ENCODE assay signal across 21 mouse cellular contexts in genomic region chr13:51476991-51477390, GRCm38 (mm10).
"Had no signal": no experiment of that assay in that cellular context is flagged by ENCODE, and none has a peak within 500 bp of the region (broad histone marks: within the 10 kb centered on the region; RNA-seq: fewer than 3 reads in every experiment).

No protein-coding gene starts in this region.

- DNase-seq: kidney, adult 11 months; kidney, adult 8-10 months; kidney, postnatal 10 days; kidney, postnatal 4 days; left cerebral cortex, postnatal 4 days; lung, adult 18-20 months; lung, postnatal 10 days; lung, postnatal 36 days; thymus, postnatal 25 days had no signal

- H3K4me3 ChIP-seq: kidney, embryonic 15.5 days; limb, embryonic 12.5 days; limb, embryonic 15.5 days; liver, embryonic 12.5 days; liver, embryonic 15.5 days; lung, embryonic 15.5 days; megakaryocyte, embryonic 14.5 days; midbrain, embryonic 10.5 days; midbrain, embryonic 13.5 days; myocyte; neural tube, embryonic 13.5 days; stomach, embryonic 15.5 days had no signal

- H3K9ac ChIP-seq: kidney, embryonic 15.5 days; limb, embryonic 12.5 days; limb, embryonic 15.5 days; liver, embryonic 12.5 days; liver, embryonic 15.5 days; lung, embryonic 15.5 days; midbrain, embryonic 13.5 days; neural tube, embryonic 13.5 days; stomach, embryonic 15.5 days had no signal

- H3K9me3 ChIP-seq: kidney, embryonic 15.5 days; limb, embryonic 12.5 days; limb, embryonic 15.5 days; liver, embryonic 12.5 days; liver, embryonic 15.5 days; lung, embryonic 15.5 days; midbrain, embryonic 10.5 days; midbrain, embryonic 13.5 days; neural tube, embryonic 13.5 days; stomach, embryonic 15.5 days had no signal

- H3K27me3 ChIP-seq: kidney, embryonic 15.5 days; limb, embryonic 12.5 days; limb, embryonic 15.5 days; liver, embryonic 12.5 days; liver, embryonic 15.5 days; lung, embryonic 15.5 days; midbrain, embryonic 13.5 days; neural tube, embryonic 13.5 days; stomach, embryonic 15.5 days had no signal

- H3K27ac ChIP-seq: kidney, embryonic 15.5 days; limb, embryonic 12.5 days; limb, embryonic 15.5 days; liver, embryonic 12.5 days; liver, embryonic 15.5 days; lung, embryonic 15.5 days; midbrain, embryonic 10.5 days; midbrain, embryonic 13.5 days; neural tube, embryonic 13.5 days; stomach, embryonic 15.5 days had no signal

- H3K36me3 ChIP-seq: kidney, embryonic 15.5 days; limb, embryonic 12.5 days; limb, embryonic 15.5 days; liver, embryonic 12.5 days; liver, embryonic 15.5 days; lung, embryonic 15.5 days; midbrain, embryonic 10.5 days; midbrain, embryonic 13.5 days; neural tube, embryonic 13.5 days; stomach, embryonic 15.5 days had no signal

- H3K4me1 ChIP-seq: kidney, embryonic 15.5 days; limb, embryonic 12.5 days; limb, embryonic 15.5 days; liver, embryonic 12.5 days; liver, embryonic 15.5 days; lung, embryonic 15.5 days; midbrain, embryonic 10.5 days; midbrain, embryonic 13.5 days; neural tube, embryonic 13.5 days; stomach, embryonic 15.5 days had no signal
